Mouse (Mus musculus): Measurements from ENCODE around the gene Hagh. TPM values are rescaled to one million over a fixed set of nuclear protein-coding genes. Genes with fewer than 3 reads are reported as not detected.

The Hagh gene
- total RNA-seq, 2 experiments from 2014 or later, result 97.1 to 102 TPM

DNA sequence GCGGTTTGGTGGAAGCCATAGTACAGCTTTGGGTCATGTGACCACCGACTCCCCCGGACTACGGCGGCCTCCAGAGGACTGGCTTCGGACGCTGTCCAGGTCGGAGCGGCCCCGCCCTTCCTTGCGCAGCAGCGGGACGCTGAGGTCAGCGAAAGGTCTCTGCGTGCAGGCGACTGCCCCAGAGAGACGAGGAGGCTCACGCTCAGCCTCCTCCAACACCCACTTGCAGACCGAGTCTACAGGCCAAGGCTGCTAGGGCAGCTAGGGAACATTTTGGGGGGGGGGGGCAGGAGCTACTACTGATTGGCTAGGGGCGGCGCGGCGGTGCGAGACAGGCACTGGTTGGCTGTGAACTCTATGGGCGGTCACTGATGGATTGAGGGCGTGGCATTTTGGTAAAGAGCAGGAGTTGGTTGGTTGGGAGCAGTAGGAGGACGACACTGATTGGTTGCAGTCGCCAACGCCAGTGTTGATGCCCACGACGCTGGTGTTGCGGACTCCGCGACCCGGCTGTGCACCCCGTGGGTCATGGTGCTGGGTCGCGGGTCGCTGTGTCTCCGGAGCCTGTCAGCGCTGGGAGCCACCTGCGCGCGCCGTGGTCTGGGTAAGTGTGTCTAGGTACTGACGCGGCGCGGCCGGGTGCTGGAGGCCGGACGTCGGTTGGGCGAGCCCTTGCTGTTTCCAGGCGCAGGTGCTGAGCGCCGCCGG is 10.3 kb downstream of the Hagh start, which contains the start of gene Fahd1:
Gene Fahd1 (minus strand): TSS at position 300 of the 708 bp plus-strand sequence.
- peak; percentile 94 to 95 for DNase-seq

DNA sequence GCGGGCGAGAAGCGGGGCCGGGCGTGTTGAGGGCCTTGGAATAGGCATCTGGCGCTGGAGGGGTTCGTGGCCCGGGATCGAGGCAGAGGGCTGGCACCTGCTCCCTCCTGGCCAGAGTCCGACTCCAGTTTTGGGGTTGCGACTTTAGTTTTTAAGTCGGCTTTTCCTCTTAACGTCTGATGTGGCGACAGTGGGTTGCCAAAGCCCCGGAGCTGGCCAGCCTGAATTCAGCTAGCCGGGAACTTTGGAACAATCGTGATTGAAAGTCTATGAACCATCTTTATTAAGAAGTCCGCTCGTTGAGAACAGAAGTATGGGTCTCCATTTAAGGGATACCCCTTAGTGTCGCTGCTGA is 10.8 kb downstream of the Hagh start:
- no peak for DNase-seq

- DNase-seq, result no peak
Measured at GRCm38 (mm10) chr17:24851381-24852125, 11.6 kb downstream of the Hagh start.

DNA sequence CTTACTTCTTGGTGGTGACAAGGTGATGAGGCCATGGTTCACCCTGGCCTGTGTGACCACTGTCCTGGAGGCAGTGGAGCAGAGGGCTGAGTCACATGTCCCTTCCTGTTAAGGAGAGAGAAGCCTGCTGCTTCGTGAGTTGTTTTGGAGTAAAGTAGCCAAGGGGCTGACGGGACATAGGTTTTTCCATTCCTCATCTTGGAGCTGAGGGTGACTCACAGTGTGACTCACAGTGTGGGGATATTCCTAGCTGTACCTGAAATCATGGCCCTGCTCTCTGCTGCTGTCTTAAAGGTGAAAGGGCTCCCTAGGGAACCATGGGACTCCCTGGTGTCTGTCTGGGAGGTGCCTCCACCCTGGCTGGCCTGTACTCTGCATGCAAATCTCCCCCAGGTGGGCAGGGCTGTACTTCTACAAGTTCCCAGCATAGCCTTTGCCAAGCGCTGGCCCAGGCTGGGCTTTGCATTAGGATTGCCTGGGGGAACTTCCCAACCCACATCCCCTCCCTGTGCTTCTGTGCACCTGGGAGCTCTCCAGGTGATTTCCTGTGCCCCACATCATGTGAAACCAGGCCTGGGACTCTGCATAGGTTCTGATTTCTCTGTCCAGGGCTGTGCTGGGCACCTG is 16.0 kb downstream of the Hagh start:
- peak; percentile 16 to 34 for DNase-seq

DNA sequence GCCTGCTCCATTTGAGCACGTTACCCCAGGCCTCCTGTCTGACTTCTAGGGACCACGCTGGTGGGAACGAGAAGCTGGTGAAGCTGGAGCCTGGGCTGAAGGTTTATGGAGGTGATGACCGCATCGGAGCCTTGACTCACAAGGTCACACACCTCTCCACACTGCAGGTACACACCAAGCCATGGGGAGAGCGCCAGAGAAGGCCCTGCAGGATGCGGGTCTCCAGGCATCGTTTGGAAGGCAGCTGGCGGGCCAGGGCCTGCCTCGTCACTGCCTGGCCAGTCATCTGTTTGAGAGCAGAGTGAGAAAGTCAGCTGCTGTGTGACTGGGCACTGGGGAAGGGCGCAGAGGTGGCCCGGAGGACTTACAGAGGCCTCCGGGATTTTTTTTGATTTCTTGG is 16.6 kb downstream of the Hagh start:
- DNase-seq, result no peak

DNA sequence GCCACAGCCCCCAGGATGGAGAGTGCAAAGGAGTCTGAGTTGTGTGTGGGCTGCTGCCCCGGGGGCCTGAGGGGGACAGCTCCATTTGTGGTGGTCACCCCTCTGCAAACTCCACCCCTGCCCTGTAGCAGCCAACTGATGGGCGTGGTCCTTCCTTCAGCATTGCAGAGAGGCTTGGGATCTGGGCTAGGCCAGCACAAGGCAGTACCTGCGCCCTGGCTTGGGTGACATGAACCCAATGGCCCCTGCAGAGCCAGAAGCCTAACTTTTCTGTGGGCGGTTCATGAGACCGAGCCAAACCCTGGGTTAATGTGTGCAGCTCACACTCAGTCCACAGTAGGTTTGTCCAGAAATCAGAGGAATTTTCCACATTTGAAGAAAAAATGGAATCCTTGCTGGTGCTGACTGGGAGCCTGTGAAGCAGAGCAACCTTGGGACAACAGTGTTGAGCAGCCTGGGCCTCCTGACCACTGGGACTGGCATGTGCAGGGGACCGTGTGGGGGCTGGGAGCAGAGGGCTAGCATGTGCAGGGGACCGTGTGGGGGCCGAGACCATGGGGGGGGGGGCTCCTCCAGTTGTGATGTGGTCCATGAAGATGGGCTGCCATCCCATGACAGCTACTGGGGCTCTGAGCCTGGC is 18.0 kb downstream of the Hagh start:
- no peak for DNase-seq

DNA sequence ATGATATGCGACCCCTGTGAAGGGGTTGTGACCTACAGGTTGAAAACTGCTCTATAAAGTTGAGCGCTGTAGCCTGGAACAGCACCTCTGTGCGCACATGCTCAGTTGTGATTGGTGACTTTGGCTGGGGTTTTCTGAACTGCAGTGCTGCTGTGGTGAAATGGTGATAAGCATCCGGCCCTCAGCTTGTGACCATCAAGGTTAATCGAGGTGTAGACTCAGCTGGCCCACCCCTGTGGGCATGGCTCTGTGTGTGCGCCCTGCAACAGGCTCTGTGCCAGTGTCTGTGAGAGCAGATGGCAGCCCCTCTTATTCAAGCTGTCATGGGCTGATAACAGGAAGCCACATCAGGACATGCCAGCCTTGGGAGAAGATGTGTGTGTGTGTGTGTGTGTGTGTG is 19.0 kb downstream of the Hagh start:
- DNase-seq, result no peak

GRCm38 (mm10) chr17:24860076-24860475 is 20.1 kb downstream of the Hagh start:
- DNase-seq, result no peak

DNA sequence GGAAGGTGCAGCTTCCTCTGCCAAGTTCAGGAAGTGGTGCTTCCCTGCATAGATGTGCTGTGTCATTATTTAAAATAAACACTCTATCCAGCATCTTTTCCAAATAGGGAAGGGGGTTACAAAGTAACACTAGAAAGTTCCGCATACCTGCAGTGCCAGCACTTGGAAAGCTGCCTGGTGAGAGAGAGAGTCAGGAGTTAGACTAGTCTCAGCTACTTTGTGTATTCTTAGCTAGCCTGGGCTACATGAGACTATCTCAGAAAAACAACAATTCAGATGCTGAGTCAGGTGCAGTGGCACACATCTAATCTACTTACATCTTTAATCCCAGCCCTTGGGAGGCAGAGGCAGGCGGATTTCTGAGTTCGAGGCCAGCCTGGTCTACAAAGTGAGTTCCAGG is 21.8 kb downstream of the Hagh start:
- no peak for DNase-seq

DNA sequence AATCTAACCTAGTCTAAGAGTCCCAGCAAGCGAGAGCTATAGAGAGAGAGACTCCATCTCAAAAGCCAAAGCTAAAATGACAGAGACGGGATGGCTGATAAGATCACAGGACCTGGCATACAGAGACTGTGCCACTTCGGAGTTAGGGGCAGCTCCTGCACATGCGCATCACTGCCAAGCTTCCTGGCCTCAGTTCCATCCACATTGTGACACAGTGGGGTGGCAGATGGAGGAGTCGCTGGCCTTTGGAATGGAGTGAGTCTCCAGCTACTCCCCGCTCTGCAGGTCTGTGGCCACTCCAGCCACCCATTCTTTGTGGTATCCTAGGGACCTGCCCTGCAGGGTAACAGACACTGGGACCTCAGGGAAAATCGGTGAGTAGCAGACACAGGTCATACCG is 25.8 kb downstream of the Hagh start, which contains the start of gene Igfals:
Gene Igfals (plus strand): TSS at position 222 of the 400 bp plus-strand sequence.
- DNase-seq, result no peak

- no peak for DNase-seq
Measured at GRCm38 (mm10) chr17:24867914-24868313, 28.0 kb downstream of the Hagh start.

DNA sequence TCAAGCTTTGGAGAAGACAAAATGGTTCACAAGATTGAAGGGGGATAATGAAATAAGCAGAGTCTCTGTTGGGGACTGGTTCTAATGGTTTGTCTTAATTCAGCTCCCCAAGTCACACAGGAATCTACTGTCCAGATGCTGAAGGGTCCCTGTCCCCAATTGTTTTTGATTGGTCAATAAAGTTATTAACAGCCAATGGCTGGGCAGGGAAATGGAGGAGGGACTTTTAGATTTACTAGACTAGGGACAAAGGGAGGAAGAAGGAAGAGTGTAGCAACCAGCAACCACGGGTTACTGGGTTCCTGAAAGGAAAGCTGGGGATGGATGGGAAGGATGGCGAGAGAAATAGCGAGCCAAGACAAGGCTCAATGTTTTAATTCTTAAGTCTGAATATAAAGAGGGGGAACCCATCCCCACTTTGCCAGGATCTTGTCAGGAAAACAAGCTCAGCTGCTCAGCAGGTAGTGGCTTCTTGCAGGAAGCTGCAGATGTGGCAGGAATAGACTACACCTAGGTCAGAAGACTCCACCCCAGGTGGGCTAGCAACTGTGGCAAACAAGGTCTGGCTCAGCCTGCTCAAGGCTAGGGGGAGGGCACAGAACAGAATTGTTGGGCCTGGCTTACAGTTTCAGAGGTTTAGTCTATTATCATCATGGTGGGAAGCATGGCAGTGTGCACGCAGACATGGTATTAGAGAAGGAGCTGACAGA is 33.9 kb downstream of the Hagh start:
- no peak for DNase-seq

DNA sequence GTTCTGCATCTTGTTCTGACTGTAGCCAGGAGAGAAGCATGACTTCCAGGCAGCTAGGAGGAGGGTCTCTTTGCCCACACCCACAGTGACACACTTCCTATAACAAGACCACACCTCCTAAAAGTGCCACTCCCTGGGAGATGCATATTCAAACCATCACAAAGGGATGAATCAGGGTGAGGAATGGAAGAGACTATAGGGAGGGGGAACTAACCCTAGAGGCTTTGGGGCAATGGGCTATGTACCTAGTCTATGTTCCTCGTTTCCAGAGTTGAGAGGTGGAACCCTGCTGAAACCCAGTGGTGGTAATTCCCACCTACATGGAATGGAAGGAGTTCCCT is 34.4 kb downstream of the Hagh start:
- no peak for DNase-seq

GRCm38 (mm10) chr17:24874989-24875388 is 35.0 kb downstream of the Hagh start:
- no peak for DNase-seq

DNA sequence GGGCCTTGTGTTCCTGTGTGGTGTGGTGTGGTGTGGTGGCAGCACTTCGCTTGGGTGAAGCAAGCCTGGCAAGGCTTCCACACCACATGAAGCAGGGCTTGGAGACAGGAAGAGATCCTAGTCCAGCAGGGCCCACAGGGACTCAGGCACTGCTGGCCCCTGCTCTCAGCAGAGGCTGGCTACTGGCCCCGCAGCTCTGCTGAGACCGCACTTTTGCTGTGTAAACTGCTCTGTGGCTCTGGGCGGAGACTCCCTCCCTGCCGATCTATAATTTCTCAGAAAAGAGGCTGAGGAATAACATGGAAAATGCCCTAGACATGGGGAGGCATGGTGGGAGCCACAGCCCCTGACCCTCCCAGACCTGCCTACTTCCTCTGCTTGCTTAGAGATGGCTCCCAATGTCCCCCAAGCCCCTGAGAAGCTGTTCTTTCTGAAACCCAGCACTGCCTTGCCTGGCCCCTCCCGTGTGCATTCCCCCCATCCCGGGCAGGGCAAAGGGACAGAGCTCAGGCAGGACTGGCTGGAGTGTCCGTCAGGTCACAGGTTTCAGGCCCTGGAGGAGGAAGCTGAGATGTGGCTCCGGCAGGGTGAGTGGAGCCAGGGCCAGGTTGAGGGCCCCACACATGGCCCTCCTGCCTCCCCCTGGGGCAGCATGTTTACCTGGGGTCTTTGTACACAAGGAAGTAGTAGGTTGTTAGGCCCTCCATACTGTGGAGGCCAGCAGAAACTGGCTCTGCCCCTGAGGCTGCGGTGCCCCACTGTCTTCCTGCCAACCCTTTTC is 37.6 kb downstream of the Hagh start:
- peak in 1 of 2 experiments; percentile 59 for DNase-seq

GRCm38 (mm10) chr17:24878117-24878397 is 38.1 kb downstream of the Hagh start:
- peak in 1 of 2 experiments; percentile 71 for DNase-seq

DNA sequence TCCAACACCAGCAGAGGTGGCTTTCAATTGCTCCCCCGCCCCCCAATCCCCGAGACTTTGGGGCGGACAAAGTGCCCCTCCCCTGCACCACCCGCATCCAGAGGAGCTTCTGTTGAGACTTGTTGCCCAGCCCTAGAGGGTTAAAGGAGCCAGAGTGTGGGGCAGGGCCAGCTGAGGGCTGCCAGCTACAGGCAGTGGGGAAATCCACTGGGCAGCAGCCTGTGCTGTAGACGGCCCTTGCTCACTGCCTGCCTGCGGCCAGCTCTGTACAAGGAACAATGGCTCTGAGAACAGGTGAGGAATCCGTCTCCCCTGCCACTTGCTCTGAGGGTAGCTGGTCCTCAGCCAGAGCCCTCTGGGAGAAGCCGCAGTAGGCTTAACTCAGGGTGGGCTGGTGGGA is 38.6 kb downstream of the Hagh start:
- peak in 1 of 2 experiments; percentile 38 for DNase-seq

GRCm38 (mm10) chr17:24881738-24882440 is 41.9 kb downstream of the Hagh start:
- peak in 1 of 2 experiments; percentile 52 for DNase-seq

DNA sequence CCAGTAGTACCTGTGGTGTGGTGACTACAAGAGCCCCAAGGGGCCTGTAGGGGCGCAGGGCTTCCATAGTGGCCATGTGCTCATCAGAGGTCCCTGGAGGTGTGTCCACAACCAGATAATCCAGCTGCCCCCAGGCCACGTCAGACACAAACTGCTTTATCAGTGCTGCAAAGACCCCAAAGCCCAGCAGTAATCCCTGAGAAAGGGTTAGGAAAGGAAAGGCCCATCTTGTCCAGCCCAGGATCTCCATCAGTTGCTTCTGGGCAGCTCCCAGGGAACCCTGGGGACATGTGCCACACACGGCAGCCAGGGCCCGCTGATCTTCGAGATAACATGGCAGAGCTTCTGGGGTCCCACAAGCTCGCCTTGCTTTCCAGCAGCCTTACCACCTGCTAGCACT is 44.4 kb downstream of the Hagh start:
- no peak for DNase-seq

DNA sequence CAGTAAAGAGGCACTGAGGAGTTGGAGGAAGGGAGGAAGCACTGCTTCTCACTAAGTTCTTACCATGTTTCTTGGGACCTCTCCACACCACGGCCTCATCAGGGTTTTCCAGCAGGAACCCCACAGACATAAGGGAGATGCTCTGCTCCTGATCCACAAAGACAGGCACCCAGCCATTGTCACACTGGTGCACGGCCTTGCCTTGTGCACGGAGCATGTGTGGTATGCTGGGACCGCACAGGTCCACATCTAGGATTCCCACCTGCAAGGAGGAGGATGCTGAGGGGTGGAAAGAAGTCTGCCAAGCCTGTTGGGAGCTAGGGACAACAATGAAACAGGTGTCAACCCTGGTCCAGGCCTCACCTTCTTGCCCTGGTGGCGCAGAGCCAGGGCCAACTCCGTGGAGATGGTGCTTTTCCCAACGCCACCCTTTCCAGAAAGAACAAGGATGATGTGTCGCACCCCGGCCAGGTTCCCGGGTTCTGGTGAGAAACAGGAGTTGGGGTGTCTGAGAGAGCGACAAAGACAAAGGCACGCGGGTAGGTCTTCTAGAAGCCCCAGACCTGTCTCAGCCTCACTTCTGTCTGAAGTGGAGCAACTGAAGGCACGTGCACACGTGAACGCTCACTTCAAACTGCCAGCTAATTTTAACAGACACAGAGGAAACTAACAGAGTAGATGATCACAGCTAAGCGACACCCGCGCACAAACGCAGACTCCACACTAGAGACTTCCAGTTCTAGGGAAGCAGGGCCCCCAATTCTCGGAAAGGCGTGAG is 45.6 kb downstream of the Hagh start:
- no peak for DNase-seq
